Mouse (Mus musculus): ENCODE measurements around the gene Stk39.

Gene Stk39

DNA sequence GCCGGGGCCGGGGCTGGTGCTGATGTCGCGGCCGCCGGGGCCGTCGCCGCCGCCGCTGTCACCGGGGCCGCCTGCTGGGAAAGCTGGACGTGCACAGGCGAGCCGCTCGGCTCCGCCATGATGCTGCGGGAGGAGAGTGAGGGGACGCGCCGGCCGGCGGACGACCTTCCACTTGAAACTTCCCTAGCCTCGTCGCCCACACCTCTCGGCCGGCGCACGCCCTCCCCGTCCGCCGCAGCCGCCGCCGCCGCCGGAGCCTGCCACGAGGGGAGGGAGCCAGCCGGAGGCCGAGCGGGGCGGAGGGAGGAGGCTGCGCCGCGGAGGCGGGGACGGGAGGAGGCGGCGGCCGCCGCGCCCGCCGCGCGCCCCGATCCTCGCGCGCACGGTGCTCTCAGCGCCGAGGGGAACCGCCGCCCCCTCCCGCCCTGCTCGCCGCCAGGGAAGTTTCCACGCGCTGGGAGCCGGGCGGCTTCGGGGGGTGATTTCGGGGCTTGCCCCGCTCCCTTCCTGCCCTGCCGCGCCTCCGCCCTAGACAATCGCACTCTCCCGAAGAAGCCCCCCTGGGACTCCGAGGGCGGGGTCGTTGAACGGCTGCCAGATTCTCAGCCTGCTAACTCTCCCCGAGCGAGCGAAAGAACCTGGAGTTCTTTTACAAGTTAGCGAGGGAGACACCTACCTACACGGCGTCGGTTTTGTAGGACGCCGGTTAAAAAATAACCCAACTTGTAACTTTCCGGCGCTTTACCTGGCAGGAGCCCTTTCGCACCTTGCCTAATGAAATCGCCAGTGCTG lies at the start of gene Stk39:
Gene Stk39 (minus strand): TSS at position 510 of the 792 bp plus-strand sequence.
- peak; percentile 28 for DNase-seq (ENCODE audit: low spot score)

DNA sequence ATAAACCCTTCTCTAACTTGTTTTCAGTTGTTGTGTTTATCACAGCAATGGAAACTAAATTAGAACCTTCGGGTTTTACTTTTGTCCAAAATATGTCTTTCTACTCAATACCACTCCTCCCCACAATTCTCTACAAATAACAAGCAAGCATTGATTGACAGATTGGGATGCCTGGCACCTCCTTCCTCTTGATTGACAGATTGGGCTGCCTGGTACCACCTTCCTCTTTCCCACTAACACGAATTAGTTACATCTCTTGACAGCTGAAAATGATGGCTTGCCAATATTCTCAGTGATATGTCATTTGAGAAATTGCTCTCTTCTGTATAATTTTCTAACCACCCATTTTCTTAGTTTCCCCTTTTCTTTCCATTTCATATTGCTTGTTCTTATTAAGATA lies 43.3 kb upstream of the Stk39 start:
- no peak for DNase-seq (ENCODE audit: low spot score)

DNA sequence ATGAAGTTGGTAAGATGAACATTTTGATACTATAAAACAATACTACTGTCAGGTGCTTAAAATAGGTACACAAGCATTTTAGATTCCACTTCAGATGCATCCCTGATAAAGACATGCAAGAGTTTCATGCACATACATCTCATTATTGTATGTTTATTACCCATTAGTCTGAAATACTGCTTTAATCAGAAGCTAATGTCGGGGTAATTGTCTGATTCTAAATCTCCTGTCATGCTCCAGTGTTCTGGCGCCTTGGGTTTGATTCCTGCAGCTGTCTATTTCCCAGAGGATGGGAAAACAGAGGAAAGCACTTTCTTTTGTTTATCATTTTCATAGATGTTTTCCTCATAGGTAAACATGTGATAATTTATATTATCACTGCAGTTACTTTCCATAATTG lies 31.1 kb upstream of the Stk39 start:
- no peak for DNase-seq (ENCODE audit: low spot score)

DNA sequence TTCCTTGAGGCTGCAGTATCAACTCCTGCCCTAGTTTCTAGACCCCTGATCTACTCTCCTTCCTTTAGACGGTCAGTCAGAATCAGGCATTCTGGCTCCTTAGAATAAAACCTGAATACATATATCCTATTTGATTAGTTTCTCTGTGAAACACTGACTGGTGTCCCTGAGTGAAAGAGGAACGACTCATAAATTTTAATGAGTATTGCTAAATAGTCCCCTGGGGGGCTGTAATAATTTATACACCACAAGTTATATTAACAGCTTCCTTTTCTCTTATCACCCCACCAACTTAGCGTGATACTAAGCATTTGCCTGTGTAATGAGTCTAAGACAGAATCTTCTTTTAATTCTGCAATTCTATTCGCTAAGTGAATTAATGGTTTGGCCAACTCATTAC lies 30.7 kb upstream of the Stk39 start:
- no peak for DNase-seq (ENCODE audit: low spot score)

DNA sequence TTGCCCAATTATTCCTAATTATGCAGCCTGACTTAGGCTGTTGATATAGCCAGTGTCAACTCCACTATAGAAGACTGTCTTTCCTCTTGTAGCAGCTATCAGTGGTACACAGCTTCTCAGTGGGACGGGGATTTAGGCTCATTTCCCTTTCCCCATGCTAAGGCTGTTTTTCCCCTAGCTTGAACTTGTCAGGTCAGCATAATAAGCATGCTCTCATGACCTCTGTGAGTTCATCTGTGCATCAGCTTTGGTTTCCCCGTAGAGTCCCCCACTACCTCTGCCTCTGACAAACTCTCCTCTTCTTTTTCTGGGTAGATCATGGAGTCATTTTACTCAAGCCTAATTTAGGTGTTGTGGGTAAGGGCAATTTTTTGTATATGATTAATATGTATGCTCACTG lies 30.2 kb upstream of the Stk39 start:
- DNase-seq (ENCODE audit: low spot score) = no peak

DNA sequence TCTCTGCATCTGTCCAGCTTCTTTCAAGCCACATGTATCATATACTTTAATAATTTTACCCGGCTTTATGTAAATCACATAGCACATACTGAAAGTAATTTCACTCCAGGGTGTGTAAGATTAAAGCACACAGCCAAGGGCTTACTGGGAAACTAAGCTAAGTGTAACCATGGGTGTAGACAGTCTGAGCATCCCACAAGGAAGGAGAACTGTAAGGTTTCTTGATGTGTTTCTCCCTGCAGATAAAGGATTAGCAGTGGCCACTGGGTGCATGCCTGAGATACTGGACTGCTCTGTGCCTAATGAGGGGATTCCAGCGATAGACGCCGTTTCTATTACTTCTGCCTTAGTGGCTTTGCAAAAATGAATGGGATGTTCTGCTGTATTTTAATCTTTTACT lies 14.2 kb upstream of the Stk39 start:
- DNase-seq (ENCODE audit: low spot score) = no peak

DNA sequence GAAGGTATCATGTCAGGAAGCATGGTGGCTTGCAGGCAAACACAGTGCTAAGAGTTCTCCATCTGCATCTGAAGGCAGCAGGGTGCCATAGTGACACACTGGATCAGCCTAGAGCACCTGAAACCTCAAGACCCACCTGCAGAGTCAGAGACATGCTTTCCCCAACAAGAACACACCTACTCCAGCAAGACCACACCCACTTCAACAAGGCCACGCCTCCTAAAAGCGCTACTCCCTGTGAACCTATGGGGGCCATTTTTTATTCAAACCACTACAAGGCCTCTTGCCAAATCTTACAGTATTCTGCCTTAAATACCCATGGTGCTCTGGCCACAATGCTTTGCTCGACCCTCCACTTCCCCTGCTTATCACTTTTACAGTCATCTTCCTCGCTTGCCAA lies 13.1 kb upstream of the Stk39 start:
- DNase-seq (ENCODE audit: low spot score) = no peak

DNA sequence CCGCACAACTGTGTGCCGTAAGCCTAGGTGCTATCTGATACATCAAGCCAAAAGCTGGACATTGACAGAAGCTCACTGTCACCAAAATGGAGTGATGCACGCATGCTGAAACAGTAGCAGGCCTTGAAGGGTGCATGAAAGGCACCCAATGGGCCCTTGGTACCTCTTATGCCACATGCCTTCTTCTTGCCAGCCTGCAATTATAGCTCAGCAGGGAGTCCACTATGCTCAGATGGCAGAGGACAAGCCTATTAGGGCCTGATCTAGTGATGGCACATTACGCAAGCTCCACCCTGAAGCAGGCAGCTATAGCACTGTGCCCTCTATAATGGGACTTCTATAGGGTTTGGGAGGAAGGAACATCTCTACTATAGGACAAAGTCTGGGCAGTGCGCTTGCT lies 10.8 kb upstream of the Stk39 start:
- no peak for DNase-seq (ENCODE audit: low spot score)

DNA sequence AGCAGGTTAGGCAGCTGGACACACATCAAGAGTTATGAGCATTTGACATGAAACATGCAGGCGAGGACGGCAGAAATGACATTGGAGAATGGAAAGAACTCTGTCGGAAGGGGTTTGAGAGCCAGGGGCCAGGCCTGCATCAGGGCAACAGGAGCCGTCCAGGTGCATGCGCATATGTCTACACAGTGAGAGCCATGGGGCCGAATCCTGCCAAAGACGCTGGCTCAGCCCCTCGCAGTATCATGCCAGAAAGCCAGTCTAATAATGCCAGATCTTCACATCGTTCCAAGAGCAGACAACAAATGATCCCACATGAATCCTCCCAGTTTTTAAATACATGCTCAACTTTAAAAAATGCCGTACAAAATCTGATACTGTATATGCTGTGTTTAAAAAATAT lies 7.8 kb upstream of the Stk39 start:
- no peak for DNase-seq (ENCODE audit: low spot score)

DNA sequence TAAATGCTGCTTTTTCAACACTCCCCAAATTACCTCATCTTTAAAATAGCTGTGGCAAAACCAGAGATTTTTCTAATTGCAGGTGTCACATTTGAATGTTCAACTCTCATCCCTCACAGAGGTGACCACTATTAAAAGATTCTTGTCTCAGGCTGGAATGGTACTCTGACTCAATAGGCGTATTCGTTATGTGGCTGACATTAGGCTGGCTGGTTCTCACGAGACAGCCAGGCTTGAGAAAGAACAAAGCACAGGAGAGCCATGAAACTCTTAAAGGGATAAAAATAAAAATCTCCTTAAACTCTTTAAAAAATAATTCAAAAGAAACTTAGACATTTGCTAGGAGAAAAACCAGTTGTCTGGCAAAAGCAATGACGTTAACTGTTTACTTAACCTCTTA lies 853 bp upstream of the Stk39 start:
- DNase-seq (ENCODE audit: low spot score) = no peak

DNA sequence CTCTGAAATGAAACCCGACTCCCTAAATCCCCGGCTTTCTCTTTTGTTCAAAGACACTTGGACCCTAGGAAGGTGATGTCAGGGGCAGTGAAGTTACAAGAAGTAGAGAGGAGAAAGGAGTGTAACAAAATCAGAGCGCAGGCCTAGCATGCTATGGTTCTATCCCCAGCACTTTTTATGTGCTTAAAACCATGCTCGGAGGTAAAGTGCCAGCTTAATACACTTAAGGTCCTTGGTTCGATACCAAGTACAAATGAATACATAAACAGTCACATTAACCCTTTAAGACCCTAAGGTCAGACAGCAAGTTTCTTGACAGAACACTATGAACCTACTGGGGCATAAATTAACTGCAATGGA lies 463 bp upstream of the Stk39 start:
- no peak for DNase-seq (ENCODE audit: low spot score)

DNA sequence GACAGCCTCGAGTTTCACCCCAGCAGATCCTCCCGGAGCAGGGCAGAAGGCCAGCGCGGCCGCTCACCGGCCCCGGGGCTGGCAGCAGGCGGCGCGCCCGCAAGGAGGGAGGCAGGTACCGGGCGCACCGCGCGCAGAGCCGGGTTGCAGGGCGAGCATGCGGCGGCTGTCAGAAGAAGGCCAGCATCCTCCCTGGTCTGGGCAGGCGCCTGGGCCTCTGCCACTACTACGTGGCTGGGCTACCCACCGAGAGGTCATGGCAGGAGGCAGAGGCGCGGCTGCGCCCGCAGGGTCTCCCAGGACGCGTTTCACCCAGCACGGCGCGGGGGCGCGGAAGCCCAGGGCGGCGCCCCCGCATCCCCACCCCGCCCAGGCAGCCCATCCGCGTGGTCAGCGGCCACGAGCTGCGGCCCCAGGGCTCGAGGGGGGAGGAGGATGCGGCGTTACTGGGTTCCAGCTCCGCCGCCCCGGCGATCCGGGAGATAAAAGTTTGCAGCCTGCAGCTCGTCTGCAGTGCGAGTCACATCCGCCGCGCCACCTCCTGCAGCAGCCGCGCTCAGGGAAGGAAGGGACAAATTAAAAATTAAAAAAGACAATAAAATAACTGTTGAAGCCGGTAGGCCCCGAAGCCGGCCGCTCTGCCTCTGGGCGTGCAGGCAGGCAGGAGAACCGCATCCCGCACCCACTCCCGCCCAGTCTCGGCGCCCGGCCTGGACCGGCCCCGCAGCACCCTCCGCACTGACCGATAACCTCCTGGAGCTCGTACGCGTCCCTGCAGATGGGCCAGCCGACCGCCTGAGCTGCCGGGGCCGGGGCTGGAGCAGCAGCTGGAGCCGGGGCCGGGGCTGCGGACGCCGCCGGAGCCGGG lies 943 bp downstream of the Stk39 start:
- DNase-seq (ENCODE audit: low spot score) = no peak

DNA sequence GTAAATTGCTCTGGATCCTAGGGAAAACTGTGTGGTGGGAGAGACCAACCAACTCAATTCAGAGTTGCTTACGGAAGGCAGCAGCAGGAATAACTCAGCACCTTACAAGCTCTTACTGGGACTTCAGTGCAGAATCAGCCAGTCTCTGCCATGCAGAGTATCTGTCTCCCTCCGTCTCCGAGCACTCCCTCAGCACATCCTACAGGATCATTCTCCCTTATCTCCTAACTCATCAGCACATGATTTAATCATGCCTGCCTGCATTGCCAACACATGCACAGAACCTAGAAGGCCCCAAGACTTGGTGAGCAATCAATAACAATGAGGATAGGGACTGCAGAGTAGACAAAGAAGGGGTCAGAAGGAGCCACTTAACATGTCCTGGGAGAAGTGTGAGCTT lies 2.6 kb downstream of the Stk39 start:
- no peak for DNase-seq (ENCODE audit: low spot score)

DNA sequence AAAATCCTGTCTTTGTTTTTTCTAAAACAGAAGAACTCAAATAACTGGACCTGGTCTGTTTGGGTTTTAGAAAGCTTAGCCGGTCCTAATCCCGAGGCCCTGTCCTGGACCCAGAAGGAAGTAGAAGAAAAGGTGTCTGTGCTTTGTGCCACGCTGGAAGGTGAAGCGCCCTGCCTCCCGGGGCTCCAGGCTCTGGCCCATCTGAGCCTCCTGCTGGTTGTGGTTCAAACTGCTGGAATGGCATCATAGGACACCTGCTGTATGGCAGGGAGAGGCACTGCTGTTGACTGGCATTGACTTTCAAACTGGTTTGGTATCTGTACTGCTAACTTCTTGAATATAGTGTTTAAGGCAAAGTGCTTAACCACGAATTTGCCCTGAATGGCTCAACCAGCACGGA lies 3.4 kb downstream of the Stk39 start:
- DNase-seq (ENCODE audit: low spot score) = no peak

DNA sequence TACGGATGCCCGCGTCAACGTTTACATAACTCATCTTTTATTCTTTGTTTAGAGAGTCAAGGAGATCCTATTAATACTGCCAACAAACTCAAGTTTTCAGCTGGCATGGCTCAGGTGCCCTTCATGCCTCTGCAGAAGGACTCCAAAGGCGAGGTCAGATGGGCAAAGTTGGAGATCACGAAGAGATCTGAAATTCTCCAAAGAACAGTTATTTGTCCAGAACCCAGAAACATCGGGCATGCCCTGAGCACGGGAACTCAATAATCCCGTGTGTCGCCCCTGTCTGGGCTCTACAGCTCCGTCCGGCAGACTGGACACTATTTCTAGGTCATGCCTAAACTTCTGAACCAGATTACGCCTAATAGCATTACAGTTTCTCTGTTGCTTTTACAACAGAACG lies 3.8 kb downstream of the Stk39 start:
- DNase-seq (ENCODE audit: low spot score) = no peak

DNA sequence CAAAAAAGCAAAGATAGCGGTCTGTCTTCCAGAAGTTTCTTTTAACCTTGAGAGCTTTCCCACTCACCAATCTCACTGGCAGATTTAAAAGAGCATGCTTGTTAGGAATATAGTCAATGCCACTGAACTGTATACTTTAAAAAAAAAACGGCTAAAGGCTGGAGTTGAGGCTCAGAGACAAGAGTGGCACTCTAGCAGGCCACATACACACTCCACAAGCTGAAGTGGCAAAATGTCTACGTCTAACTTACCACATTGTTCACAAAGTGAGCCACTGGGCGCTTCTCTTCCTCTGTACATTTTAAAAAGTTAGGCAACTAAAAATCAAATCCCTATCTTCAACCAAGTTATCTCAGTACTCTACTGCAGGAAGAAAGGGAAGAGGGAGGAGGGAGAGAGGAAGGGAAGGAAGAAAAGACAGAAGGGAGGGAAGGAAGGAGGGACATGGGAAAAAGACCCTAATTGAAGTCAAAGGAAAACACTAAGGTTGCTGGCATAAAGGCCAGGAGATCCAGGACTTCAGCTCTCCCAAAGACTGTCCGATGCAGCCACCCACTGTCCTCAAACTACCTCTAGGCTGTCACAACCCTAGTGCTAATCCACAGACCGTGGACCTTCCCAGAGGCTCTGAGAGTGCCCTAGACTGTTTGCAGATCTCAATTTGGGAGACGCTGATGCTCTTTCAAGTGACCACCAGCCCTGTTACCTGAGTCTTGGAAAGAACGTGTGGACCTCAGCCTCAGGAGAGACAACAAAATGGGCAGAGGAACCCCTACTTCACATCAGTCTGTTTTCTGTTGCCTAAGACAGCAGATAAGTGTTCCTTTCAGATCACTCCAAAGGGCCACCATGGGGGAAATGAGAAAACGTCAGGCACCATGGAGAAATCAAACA lies 4.7 kb downstream of the Stk39 start:
- DNase-seq (ENCODE audit: low spot score) = no peak

DNA sequence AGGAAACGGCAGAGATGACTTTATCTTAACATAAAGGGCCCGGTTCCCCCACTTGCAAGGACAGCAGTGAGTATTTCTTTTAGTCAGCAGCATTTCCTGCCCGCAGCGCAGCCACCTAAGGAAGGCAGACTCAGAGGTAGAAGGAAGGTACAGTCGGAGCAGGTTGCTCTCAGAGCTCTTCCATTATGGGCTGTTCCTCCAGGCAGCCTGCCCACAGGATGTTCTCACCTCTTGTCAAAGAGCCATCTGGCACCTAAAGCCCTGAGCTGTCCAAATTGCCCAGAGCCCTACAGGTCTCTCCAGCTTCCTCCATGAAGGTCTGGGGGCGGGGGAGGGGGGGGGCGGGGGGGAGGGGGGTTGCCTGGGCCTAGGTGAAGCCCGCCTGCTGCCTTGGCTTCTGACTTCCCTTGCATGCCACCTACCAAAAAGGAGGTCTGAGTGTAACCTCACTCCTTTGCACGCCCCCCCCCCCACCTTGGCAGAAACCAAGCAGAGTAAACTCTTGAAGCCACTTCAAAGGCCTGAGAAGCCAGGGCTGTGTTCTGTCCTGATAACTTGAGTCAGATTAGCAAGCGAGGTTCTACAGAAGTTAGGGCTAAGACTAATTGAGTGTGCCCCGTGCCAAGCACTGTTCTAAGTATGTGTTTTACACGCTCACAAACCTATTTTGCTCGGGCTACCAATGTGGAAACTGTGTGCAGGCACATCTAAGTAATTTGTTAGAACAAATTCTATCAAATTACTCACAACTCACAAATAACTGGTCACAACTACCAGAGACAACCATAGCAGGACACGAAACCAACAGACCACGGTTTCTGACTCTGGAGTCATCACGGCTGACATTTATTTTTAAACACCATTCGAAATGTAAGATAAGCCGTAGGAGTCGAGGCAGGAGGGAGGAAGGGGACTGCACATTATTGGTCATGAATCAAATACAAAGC lies 5.7 kb downstream of the Stk39 start:
- DNase-seq (ENCODE audit: low spot score) = no peak

DNA sequence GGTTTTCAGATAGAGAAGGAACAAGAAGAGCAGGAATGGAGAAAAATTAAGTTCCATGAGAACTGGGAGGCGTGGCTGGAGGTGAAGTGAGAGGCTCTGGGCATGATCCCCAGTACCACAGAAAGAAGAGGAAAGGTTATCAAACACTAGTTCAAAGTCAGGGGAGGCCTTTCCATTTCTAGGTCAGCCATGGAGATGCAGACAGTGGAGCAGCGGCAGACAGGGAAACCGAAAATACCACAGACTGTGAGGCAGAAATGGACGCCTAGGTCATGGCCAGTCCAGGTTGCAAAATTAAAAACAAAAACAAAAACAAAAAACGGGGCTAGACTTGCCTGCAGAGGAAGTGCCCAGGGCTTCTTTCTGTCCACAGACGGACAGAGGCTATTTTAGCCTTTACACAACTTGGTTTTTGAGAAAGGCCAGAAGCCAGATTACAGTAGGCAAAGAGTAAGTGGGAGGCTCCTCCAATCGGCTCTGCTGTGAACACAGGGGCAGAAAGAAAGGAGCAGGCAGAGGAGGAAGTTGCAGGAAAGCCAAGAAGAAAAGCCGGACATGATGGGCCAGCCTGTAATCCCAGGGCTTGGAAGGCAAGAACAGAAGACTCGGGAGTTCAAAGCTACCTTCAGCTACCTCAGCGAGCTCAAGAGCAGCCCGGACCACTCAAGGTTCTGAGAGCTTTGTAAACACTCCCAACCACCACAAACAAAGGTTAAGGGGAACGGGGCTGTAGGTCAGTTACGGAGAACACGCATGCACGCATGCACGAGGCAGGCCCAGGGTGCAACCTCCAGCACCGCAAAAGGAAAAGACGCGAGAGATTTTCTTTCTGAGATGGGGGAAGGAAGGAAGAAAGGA lies 6.6 kb downstream of the Stk39 start:
- no peak for DNase-seq (ENCODE audit: low spot score)

DNA sequence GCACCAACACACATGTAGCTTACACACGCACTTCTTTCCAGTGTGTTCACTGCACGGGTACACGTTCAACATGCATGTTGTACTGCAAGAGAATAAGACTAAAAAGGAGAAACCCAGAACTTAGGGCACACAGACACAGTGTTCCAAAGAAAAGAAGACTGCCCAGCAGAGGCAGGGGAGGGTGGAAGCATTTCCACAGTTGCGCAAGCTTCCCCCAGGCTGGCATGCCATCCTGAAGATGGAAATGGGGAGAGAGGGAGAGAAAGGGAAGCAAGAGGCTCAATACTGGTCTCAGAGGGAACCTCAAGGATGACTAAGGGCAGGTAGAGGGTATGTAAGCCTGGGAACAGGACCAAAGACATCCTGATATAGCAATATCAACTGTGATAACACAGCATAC lies 7.6 kb downstream of the Stk39 start:
- no peak for DNase-seq (ENCODE audit: low spot score)

DNA sequence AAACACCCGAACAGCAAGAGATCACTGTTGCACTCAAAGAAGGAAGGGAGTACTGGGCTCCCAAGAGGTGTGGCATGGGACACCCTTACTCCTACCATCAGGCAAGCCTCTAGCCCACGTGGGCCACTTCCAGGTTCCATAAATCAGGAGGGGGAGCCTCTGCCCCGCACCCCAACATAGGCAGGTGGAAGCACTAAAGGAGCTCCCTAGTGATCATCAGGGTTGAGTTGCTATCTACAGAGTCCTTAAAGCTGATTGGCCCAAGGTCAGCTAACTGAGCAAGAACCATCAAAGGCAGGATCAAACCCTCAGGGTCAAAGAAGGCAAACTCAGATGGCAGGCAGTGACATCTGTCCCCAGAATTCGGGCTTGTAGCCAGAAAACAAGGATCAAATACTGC lies 8.3 kb downstream of the Stk39 start:
- DNase-seq (ENCODE audit: low spot score) = no peak

Data from urinary bladder, postnatal 10 days (tissue).